Mouse (Mus musculus) heart, embryonic 11.5 days (tissue): Measurements from ENCODE around the gene Ezr. TPM values are rescaled to one million over a fixed set of nuclear protein-coding genes. Genes with fewer than 3 reads are reported as not detected.

Experiments
- ATAC-seq: fragments of 200-750 bp; cut with Nextera tagmentation; replicated peaks from 2 replicates; pipeline ENCODE4 v1.8.0; 2017; ENCODE audit warnings: moderate library complexity; ENCODE audit not compliant: insufficient number of reproducible peaks, low FRiP score, low TSS enrichment
- H3K27ac ChIP-seq: fragments of 300-500 bp; sonication (generic); 2 replicates; pipeline ENCODE4 v1.5.1; 2014; ENCODE audit warnings: mild to moderate bottlenecking, low read depth, low read length
- H3K27me3 ChIP-seq: fragments of 300-500 bp; sonication (generic); 2 replicates; pipeline ENCODE4 v1.6.1; 2014; ENCODE audit warnings: mild to moderate bottlenecking, low read length, mixed read lengths; ENCODE audit not compliant: control insufficient read depth, insufficient read depth
- H3K36me3 ChIP-seq: fragments of 300-500 bp; sonication (generic); 2 replicates; pipeline ENCODE4 v1.6.1; 2014; ENCODE audit warnings: mild to moderate bottlenecking, low read length, moderate library complexity, mixed read lengths; ENCODE audit not compliant: control insufficient read depth, insufficient read depth
- H3K4me1 ChIP-seq: fragments of 300-500 bp; sonication (generic); 2 replicates; pipeline ENCODE4 v1.6.1; 2014; ENCODE audit warnings: low read length; ENCODE audit not compliant: control insufficient read depth, insufficient read depth
- H3K4me2 ChIP-seq: fragments of 300-500 bp; sonication (generic); 2 replicates; pipeline ENCODE4 v1.6.1; 2014; ENCODE audit warnings: mild to moderate bottlenecking, moderate library complexity
- H3K4me3 ChIP-seq: fragments of 300-500 bp; sonication (generic); 2 replicates; pipeline ENCODE4 v1.5.1; 2014; ENCODE audit warnings: low read depth, low read length
- H3K9ac ChIP-seq: fragments of 300-500 bp; sonication (generic); 2 replicates; pipeline ENCODE4 v1.6.1; 2014; ENCODE audit warnings: mild to moderate bottlenecking, low read depth, low read length, moderate library complexity
- H3K9me3 ChIP-seq: fragments of 300-500 bp; sonication (generic); replicated peaks from 2 replicates; pipeline ENCODE4 v1.6.1; 2016; ENCODE audit warnings: low read length; ENCODE audit not compliant: control insufficient read depth
- WGBS: fragments of 180-500 bp; shearing (Covaris S2); extraction: QIAGEN DNeasy Blood & Tissue Kit; methylation state at CpG from one replicate; pipeline ENCODE4 v1.1.7; 2014; ENCODE audit not compliant: insufficient replicate concordance; 5-methylcytosine and 5-hydroxymethylcytosine counted together
- polyA plus RNA-seq: library from polyadenylated mRNA; unstranded; fragments of >200 nt; fragmentation: Nextera tagmentation; extraction: Ambion mirVana; gene quantifications from 2 replicates; pipeline ENCODE4 v1.2.1, GENCODE M21; 2014

Ezr gene
- polyA plus RNA-seq, 1 experiment from 2014 or later = 89.2 TPM

DNA sequence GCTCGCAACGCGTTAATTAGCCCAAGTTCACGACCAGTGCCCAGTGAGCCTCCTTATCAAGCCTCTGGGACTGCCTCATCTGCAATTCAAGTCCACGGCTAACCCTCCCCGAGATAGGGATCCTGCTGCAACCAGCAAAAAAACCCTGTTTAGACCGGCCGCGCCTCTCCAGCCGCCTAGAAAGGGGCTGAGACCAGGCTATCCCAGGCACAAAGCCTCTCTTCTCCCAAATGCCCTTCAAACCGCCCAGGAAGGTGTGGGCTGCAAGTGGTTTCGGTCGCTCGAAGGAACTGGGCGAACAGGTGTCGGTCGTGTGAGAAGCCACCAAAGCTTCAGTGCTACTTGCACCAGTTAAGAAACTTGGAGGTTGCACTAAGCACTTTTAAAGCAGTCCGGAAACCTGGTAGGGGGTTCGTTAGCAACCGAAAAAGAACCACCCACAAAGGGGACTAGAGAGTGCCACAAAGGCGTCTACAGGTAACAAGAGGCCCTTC is 504 bp downstream of the Ezr start:
- under 1% methylated on average over 21 of the region's 21 CpGs for WGBS
- peak overlapping the region; percentile 91 for H3K4me3 ChIP-seq
- peaks cover 14% of the 10 kb centered on the region for H3K4me1 ChIP-seq
- H3K4me2 ChIP-seq = peak overlapping the region; percentile 81
- no peaks in the 10 kb centered on the region for H3K9me3 ChIP-seq
- peak; percentile 11; the same call in 1 of the 2 replicates for ATAC-seq
- H3K9ac ChIP-seq = peak overlapping the region; percentile 95
- H3K27me3 ChIP-seq = no peaks in the 10 kb centered on the region
- peak overlapping the region; percentile 82 for H3K27ac ChIP-seq
- H3K36me3 ChIP-seq = no peaks in the 10 kb centered on the region

DNA sequence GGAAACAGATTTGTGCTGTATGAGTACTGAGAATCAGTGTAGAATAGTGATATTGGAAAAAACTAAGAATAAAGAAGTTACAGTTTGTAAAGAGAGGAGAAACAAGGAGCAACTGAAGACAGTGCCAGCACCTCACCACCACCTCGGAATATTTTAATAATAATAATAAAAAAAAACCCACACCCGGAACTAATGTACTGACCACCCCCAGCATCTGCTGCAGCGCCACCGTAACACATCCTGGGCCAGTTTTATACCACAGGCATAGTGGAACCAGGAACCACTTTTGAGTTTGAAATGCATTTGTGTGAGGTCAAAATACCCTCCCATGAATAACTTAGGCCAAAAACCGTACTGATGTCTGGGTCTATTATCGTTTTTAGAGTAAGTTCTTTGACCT is 1.3 kb downstream of the Ezr start:
- Histone ChIP-seq H3K9me3 (no peaks in the 10 kb centered on the region), H3K27me3 (no peaks in the 10 kb centered on the region), H3K36me3 (no peaks in the 10 kb centered on the region), H3K4me2 (peak overlapping the region; percentile 81), H3K9ac (0 out of 2 replicates have a peak overlapping the region, but pooled peaks have one; percentile 54), H3K27ac (no peak overlapping the region), H3K4me1 (peaks cover 14% of the 10 kb centered on the region), H3K4me3 (peak overlapping the region; percentile 91)
- ATAC-seq = no peak
- 49% methylated on average over 6 of the region's 6 CpGs for WGBS

- Histone ChIP-seq H3K36me3 (no peaks in the 10 kb centered on the region), H3K4me3 (peak overlapping the region; percentile 91), H3K4me2 (peak overlapping the region; percentile 81), H3K4me1 (peaks cover 14% of the 10 kb centered on the region), H3K9me3 (no peaks in the 10 kb centered on the region), H3K27ac (no peak overlapping the region), H3K9ac (0 out of 2 replicates have a peak overlapping the region, but pooled peaks have one; percentile 39), H3K27me3 (no peaks in the 10 kb centered on the region)
- 56% methylated on average over 4 of the region's 4 CpGs for WGBS
- no peak for ATAC-seq
These were observed 2.0 kb downstream of the Ezr start for GRCm38 (mm10) chr17:6780521-6781115.

DNA sequence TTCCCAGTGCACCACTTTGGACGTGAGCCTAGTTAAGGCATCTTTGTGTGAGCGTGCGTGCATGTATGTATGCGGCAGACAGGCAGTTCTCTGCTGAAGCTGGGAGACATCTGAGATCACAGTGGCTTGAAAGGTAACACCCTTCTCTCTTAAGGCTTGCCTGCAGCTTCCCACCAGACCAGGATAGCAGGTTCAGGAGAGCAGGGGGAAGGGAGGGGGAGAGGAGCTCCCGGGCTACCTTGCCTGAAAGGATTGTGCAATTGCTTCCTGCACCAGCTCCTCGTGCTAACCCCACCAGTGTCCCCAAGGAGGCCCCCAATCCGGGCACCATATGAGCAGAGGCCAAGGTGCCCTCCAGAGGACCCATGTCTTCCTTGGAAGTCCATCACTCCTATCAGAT is 3.0 kb downstream of the Ezr start:
- H3K9ac ChIP-seq = peak overlapping the region; percentile 63
- no peaks in the 10 kb centered on the region for H3K27me3 ChIP-seq
- 17% methylated on average over 7 of the region's 7 CpGs for WGBS
- H3K9me3 ChIP-seq = no peaks in the 10 kb centered on the region
- no peak for ATAC-seq
- H3K27ac ChIP-seq = peak overlapping the region; percentile 57
- no peaks in the 10 kb centered on the region for H3K36me3 ChIP-seq
- H3K4me3 ChIP-seq = peak overlapping the region; percentile 91
- peak overlapping the region; percentile 81 for H3K4me2 ChIP-seq
- H3K4me1 ChIP-seq = peaks cover 14% of the 10 kb centered on the region

DNA sequence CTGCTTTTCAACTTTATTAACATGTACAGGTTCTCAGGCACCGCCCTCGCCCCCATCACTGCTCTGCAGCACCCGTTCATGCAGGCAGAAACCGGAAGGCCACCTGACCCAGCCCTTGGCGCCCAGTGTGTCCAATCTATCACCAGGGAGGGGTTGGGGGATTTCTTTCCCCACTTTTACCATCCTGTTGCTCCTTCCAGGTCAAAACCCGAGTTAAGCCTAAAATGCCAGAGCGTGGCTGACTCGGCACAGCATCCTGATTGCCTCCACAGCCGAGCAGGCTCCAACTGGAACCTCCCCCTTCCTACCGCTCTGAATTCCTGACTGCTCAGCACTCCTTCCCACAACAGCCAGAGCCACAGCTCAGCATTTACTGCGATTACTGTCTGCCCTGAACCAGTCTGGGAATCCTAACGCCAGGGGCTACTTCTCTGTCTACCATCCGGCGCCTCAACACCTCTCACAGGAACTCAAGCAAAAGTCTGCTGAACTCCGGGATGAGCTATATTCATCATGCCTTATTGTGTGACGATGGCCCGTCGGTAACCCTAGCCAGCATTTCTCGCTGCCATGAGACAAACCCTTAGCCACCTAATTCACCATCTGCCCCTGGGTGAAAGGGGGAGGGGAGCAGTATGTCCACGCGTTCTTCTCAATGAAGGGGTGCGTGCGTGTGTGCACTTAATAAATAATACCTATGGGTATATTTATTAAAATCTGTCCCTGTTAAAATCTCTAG is 3.6 kb downstream of the Ezr start:
- Histone ChIP-seq H3K36me3 (no peaks in the 10 kb centered on the region), H3K4me3 (peak overlapping the region; percentile 91), H3K4me2 (peak overlapping the region; percentile 81), H3K27ac (peak overlapping the region; percentile 57), H3K27me3 (no peaks in the 10 kb centered on the region), H3K9me3 (no peaks in the 10 kb centered on the region), H3K4me1 (peaks cover 20% of the 10 kb centered on the region), H3K9ac (peak overlapping the region; percentile 63; the same call in 1 of the 2 replicates)
- 0 out of 2 replicates have a peak, but pooled peaks have one; percentile 55 for ATAC-seq
- 6% methylated on average over 23 of the region's 23 CpGs for WGBS

- Histone ChIP-seq H3K36me3 (no peaks in the 10 kb centered on the region), H3K4me3 (peak overlapping the region; percentile 91), H3K9me3 (no peaks in the 10 kb centered on the region), H3K4me1 (peaks cover 26% of the 10 kb centered on the region), H3K9ac (peak overlapping the region; percentile 63; the same call in 1 of the 2 replicates), H3K27me3 (no peaks in the 10 kb centered on the region), H3K27ac (peak overlapping the region; percentile 57), H3K4me2 (peak overlapping the region; percentile 81)
- no peak for ATAC-seq
- 2% methylated on average over 9 of the region's 9 CpGs for WGBS
These were observed 4.3 kb downstream of the Ezr start for GRCm38 (mm10) chr17:6778332-6778683.

GRCm38 (mm10) chr17:6777629-6778331 is 4.8 kb downstream of the Ezr start:
- H3K4me1 ChIP-seq = peaks cover 27% of the 10 kb centered on the region
- H3K4me3 ChIP-seq = no peak overlapping the region

GRCm38 (mm10) chr17:6777061-6777460 is 5.5 kb downstream of the Ezr start:
- Histone ChIP-seq H3K4me3 (no peak overlapping the region), H3K4me1 (peaks cover 27% of the 10 kb centered on the region), H3K4me2 (no peak overlapping the region), H3K9me3 (no peaks in the 10 kb centered on the region), H3K9ac (no peak overlapping the region), H3K27me3 (no peaks in the 10 kb centered on the region), H3K36me3 (no peaks in the 10 kb centered on the region), H3K27ac (no peak overlapping the region)
- no peak for ATAC-seq
- WGBS = 70% methylated on average over 6 of the region's 6 CpGs

More at GRCm38 (mm10) chr17:6777629-6778331, 4.8 kb downstream of the Ezr start:
- Histone ChIP-seq H3K9ac (no peak overlapping the region), H3K9me3 (no peaks in the 10 kb centered on the region), H3K36me3 (no peaks in the 10 kb centered on the region), H3K27me3 (no peaks in the 10 kb centered on the region), H3K27ac (no peak overlapping the region), H3K4me2 (0 out of 2 replicates have a peak overlapping the region, but pooled peaks have one; percentile 12)
- ATAC-seq = no peak
- WGBS = 56% methylated on average over 12 of the region's 12 CpGs
